Mouse (Mus musculus) intestine, postnatal 0 days (tissue): Measurements from ENCODE around the gene Emsy. TPM values are rescaled to one million over a fixed set of nuclear protein-coding genes. Genes with fewer than 3 reads are reported as not detected.

Experiments used
- ATAC-seq: fragments of 200-750 bp; cut with Nextera tagmentation; 2 replicates; pipeline ENCODE4 v1.8.0; 2017; ENCODE audit warnings: mild to moderate bottlenecking, moderate TSS enrichment, moderate library complexity
- H3K27ac ChIP-seq: fragments of 300-500 bp; sonication (generic); 2 replicates; pipeline ENCODE4 v1.5.1; 2014; ENCODE audit warnings: mild to moderate bottlenecking, low read depth, low read length, moderate library complexity
- H3K27me3 ChIP-seq: fragments of 300-500 bp; sonication (generic); replicated peaks from 2 replicates; pipeline ENCODE4 v1.6.1; 2014; ENCODE audit warnings: low read length, mixed read lengths; ENCODE audit not compliant: control insufficient read depth, insufficient read depth
- H3K36me3 ChIP-seq: fragments of 300-500 bp; sonication (generic); 2 replicates; pipeline ENCODE4 v1.6.1; 2014; ENCODE audit warnings: mild to moderate bottlenecking, moderate library complexity; ENCODE audit not compliant: control insufficient read depth, insufficient read depth
- H3K4me1 ChIP-seq: fragments of 300-500 bp; sonication (generic); replicated peaks from 2 replicates; pipeline ENCODE4 v1.6.1; 2014; ENCODE audit warnings: antibody characterized with exemption, low read length, mixed read lengths; ENCODE audit not compliant: control insufficient read depth, insufficient read depth
- H3K4me2 ChIP-seq: fragments of 300-500 bp; sonication (generic); replicated peaks from 2 replicates; pipeline ENCODE4 v1.6.1; 2014; ENCODE audit warnings: low read depth, mild to moderate bottlenecking, moderate library complexity
- H3K4me3 ChIP-seq: fragments of 300-500 bp; sonication (generic); 2 replicates; pipeline ENCODE4 v1.5.1; 2014; ENCODE audit warnings: low read depth, low read length
- H3K9ac ChIP-seq: fragments of 300-500 bp; sonication (generic); 2 replicates; pipeline ENCODE4 v1.6.1; 2014; ENCODE audit warnings: mild to moderate bottlenecking, low read depth, low read length
- H3K9me3 ChIP-seq: fragments of 300-500 bp; sonication (generic); 2 replicates; pipeline ENCODE4 v1.6.1; 2016; ENCODE audit warnings: mixed run types; ENCODE audit not compliant: control insufficient read depth
- CTCF ChIP-seq: sonication (generic); IDR thresholded peaks from 2 replicates; pipeline ENCODE4 v1.5.1; 2016; ENCODE audit warnings: low read depth, mild to moderate bottlenecking, control low read depth, antibody characterized with exemption, moderate library complexity
- WGBS: fragments of 180-500 bp; shearing (Covaris S2); extraction: QIAGEN DNeasy Blood & Tissue Kit; methylation state at CpG from one replicate; pipeline ENCODE4 v1.1.7; 2014; 5-methylcytosine and 5-hydroxymethylcytosine counted together
- polyA plus RNA-seq: library from polyadenylated mRNA; unstranded; fragments of >200 nt; fragmentation: Nextera tagmentation; extraction: Ambion mirVana; gene quantifications from 2 replicates; pipeline ENCODE4 v1.2.1, GENCODE M21; 2015

The Emsy gene
- polyA plus RNA-seq, 1 experiment from 2014 or later = 5.8 TPM

- no peaks in the 10 kb centered on the region for H3K9me3 ChIP-seq
- no peak overlapping the region for H3K9ac ChIP-seq
- no peak overlapping the region for H3K4me2 ChIP-seq
- no peak for ATAC-seq
- no peaks in the 10 kb centered on the region for H3K27me3 ChIP-seq
- no peaks in the 10 kb centered on the region for H3K36me3 ChIP-seq
- no peaks in the 10 kb centered on the region; the same call in none of the 2 replicates for H3K4me1 ChIP-seq
- no peak overlapping the region for H3K4me3 ChIP-seq
- no peak for TF ChIP-seq CTCF
- H3K27ac ChIP-seq = no peak overlapping the region
- WGBS = 67% methylated on average over 5 of the region's 5 CpGs
Measured at GRCm38 (mm10) chr7:98698041-98698440, 41.5 kb upstream of the Emsy start.

- WGBS = 15% methylated on average over 2 of the region's 2 CpGs
- no peak overlapping the region for H3K9ac ChIP-seq
- H3K4me3 ChIP-seq = no peak overlapping the region
- peaks cover 5% of the 10 kb centered on the region for H3K4me1 ChIP-seq
- no peaks in the 10 kb centered on the region for H3K27me3 ChIP-seq
- no peak overlapping the region for H3K4me2 ChIP-seq
- TF ChIP-seq CTCF = peak; percentile 76
- no peak overlapping the region for H3K27ac ChIP-seq
- no peaks in the 10 kb centered on the region for H3K9me3 ChIP-seq
- ATAC-seq = no peak
- H3K36me3 ChIP-seq = no peaks in the 10 kb centered on the region
Measured at GRCm38 (mm10) chr7:98697496-98697895, 40.9 kb upstream of the Emsy start.

- H3K4me3 ChIP-seq = no peak overlapping the region
- no peak overlapping the region for H3K4me2 ChIP-seq
- ATAC-seq = no peak
- TF ChIP-seq CTCF = no peak
- H3K36me3 ChIP-seq = no peaks in the 10 kb centered on the region
- H3K27me3 ChIP-seq = no peaks in the 10 kb centered on the region
- WGBS = 65% methylated on average over 5 of the region's 5 CpGs
- no peak overlapping the region for H3K9ac ChIP-seq
- H3K9me3 ChIP-seq = no peaks in the 10 kb centered on the region
- peak overlapping the region; percentile 22; the same call in 1 of the 2 replicates for H3K27ac ChIP-seq
- peaks cover 6% of the 10 kb centered on the region; the same call in 1 of the 2 replicates for H3K4me1 ChIP-seq
Measured at GRCm38 (mm10) chr7:98694046-98694445, 37.5 kb upstream of the Emsy start.

- Histone ChIP-seq H3K9me3 (no peaks in the 10 kb centered on the region), H3K9ac (no peak overlapping the region), H3K4me2 (peak overlapping the region; percentile 53), H3K36me3 (no peaks in the 10 kb centered on the region), H3K27ac (peak overlapping the region; percentile 91), H3K4me1 (peaks cover 6% of the 10 kb centered on the region; the same call in 1 of the 2 replicates), H3K4me3 (peak overlapping the region; percentile 2; the same call in 1 of the 2 replicates), H3K27me3 (no peaks in the 10 kb centered on the region)
- 20% methylated on average over 24 of the region's 24 CpGs for WGBS
- TF ChIP-seq CTCF = peak; percentile 37; the same call in 1 of the 2 replicates
- ATAC-seq = peak; percentile 79
Measured at GRCm38 (mm10) chr7:98692761-98693546, 36.4 kb upstream of the Emsy start.

- Histone ChIP-seq H3K27ac (peak overlapping the region; percentile 68), H3K9ac (no peak overlapping the region), H3K4me3 (no peak overlapping the region), H3K36me3 (no peaks in the 10 kb centered on the region), H3K4me2 (0 out of 2 replicates have a peak overlapping the region, but pooled peaks have one; percentile 10), H3K4me1 (peaks cover 6% of the 10 kb centered on the region; the same call in 1 of the 2 replicates), H3K9me3 (no peaks in the 10 kb centered on the region), H3K27me3 (no peaks in the 10 kb centered on the region)
- TF ChIP-seq CTCF = peak; percentile 43
- ATAC-seq = peak; percentile 61
- WGBS = 10% methylated on average over 3 of the region's 3 CpGs
Measured at GRCm38 (mm10) chr7:98690831-98691230, 34.2 kb upstream of the Emsy start.

GRCm38 (mm10) chr7:98690126-98690525, 33.5 kb upstream of the Emsy start:
- Histone ChIP-seq H3K9ac (no peak overlapping the region), H3K27me3 (no peaks in the 10 kb centered on the region), H3K9me3 (no peaks in the 10 kb centered on the region), H3K4me1 (peaks cover 6% of the 10 kb centered on the region; the same call in 1 of the 2 replicates), H3K4me2 (no peak overlapping the region), H3K27ac (peak overlapping the region; percentile 41), H3K36me3 (no peaks in the 10 kb centered on the region), H3K4me3 (no peak overlapping the region)
- TF ChIP-seq CTCF = no peak
- 77% methylated on average over 1 of the region's 1 CpGs for WGBS
- ATAC-seq = no peak
